29 mouse cellular contexts compared by ENCODE assay signal in the genomic region with DNA sequence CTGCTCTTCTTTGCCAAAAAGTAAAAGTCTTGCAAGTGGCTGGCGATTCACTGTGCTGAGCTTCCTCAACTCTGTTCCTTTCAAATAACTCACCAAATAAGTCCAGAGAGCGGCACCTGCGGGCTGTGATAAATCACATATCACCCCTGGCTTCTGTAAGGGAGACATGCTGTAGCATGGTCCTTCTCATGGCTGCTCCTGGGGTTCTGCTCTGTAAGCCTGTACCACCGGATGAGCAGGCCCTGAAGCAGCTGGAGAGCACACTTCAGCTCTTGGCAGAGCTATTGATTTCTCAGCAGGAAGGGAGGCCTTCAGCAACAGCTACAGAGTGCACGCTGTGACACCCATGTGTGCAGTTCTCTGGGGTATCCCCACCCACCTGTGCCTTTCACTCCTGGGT.
A peak's percentile ranks its signal among the peaks of the same experiment; 100 is the strongest.
DNase-seq lines count a peak whose midpoint lies in the region; ATAC-seq lines count a peak whose summit lies in the region.
"Had no signal": no experiment of that assay in that cellular context is flagged by ENCODE, and none has a peak within 500 bp of the region (broad histone marks: within the 10 kb centered on the region; RNA-seq: fewer than 3 reads in every experiment).

No protein-coding gene starts in this region.

- H3K4me3 ChIP-seq in embryonic facial prominence, embryonic 14.5 days (ENCODE audit: low read depth, low read length), result no peak overlapping the region
- no peak overlapping the region for H3K4me3 ChIP-seq in embryonic facial prominence, embryonic 10.5 days
- H3K4me3 ChIP-seq in intestine, embryonic 14.5 days (ENCODE audit: low read depth, low read length), result no peak overlapping the region
- no peak overlapping the region for H3K4me3 ChIP-seq in intestine, embryonic 15.5 days (replicated peaks)
- H3K4me3 ChIP-seq: heart, embryonic 13.5 days; hindbrain, embryonic 10.5 days; limb, embryonic 12.5 days; liver, embryonic 12.5 days; midbrain, embryonic 13.5 days; neural tube, embryonic 15.5 days had no signal

- no peak overlapping the region for H3K9ac ChIP-seq in embryonic facial prominence, embryonic 14.5 days (ENCODE audit: low read depth, low read length)
- H3K9ac ChIP-seq in intestine, embryonic 14.5 days (ENCODE audit: low read length), result no peak overlapping the region
- H3K9ac ChIP-seq in intestine, embryonic 15.5 days, result no peak overlapping the region
- H3K9ac ChIP-seq: heart, embryonic 13.5 days; limb, embryonic 12.5 days; liver, embryonic 12.5 days; liver, postnatal 0 days; midbrain, embryonic 13.5 days; neural tube, embryonic 15.5 days had no signal

- no peaks in the 10 kb centered on the region for H3K27me3 ChIP-seq in embryonic facial prominence, embryonic 14.5 days (replicated peaks; ENCODE audit: control insufficient read depth, insufficient read depth, low read length)
- no peaks in the 10 kb centered on the region for H3K27me3 ChIP-seq in embryonic facial prominence, embryonic 10.5 days (replicated peaks; ENCODE audit: low read depth, poor library complexity, severe bottlenecking)
- H3K27me3 ChIP-seq in intestine, embryonic 14.5 days (replicated peaks; ENCODE audit: control insufficient read depth, insufficient read depth, low read length), result no peaks in the 10 kb centered on the region
- H3K27me3 ChIP-seq in intestine, embryonic 15.5 days (replicated peaks), result no peaks in the 10 kb centered on the region
- H3K27me3 ChIP-seq: heart, embryonic 13.5 days; limb, embryonic 12.5 days; liver, embryonic 12.5 days; midbrain, embryonic 13.5 days; neural tube, embryonic 15.5 days had no signal

- peak; percentile 65; the same call in 1 of the 2 replicates for ATAC-seq in embryonic facial prominence, embryonic 14.5 days (ENCODE audit: low read depth)
- ATAC-seq in intestine, embryonic 14.5 days (replicated peaks; ENCODE audit: low FRiP score, low TSS enrichment, low read depth), result no peak
- no peak for ATAC-seq in intestine, embryonic 15.5 days
- ATAC-seq: forebrain, embryonic 14.5 days; hindbrain, embryonic 16.5 days; intestine, embryonic 16.5 days; liver, embryonic 12.5 days; liver, postnatal 0 days; midbrain, embryonic 13.5 days had no signal

- H3K36me3 ChIP-seq in embryonic facial prominence, embryonic 14.5 days (ENCODE audit: control insufficient read depth, insufficient read depth, low read length), result no peaks in the 10 kb centered on the region
- no peaks in the 10 kb centered on the region for H3K36me3 ChIP-seq in embryonic facial prominence, embryonic 10.5 days (replicated peaks)
- no peaks in the 10 kb centered on the region for H3K36me3 ChIP-seq in intestine, embryonic 14.5 days (ENCODE audit: control insufficient read depth, insufficient read depth, low read length)
- H3K36me3 ChIP-seq in intestine, embryonic 15.5 days, result no peaks in the 10 kb centered on the region
- H3K36me3 ChIP-seq: heart, embryonic 13.5 days; hindbrain, embryonic 10.5 days; limb, embryonic 12.5 days; liver, embryonic 12.5 days; midbrain, embryonic 13.5 days; neural tube, embryonic 15.5 days had no signal

- H3K4me1 ChIP-seq in embryonic facial prominence, embryonic 14.5 days (ENCODE audit: control insufficient read depth, insufficient read depth, low read length), result no peaks in the 10 kb centered on the region
- H3K4me1 ChIP-seq in embryonic facial prominence, embryonic 10.5 days, result no peaks in the 10 kb centered on the region
- H3K4me1 ChIP-seq in intestine, embryonic 14.5 days (replicated peaks; ENCODE audit: control insufficient read depth, insufficient read depth, low read length), result no peaks in the 10 kb centered on the region
- H3K4me1 ChIP-seq in intestine, embryonic 15.5 days (replicated peaks), result no peaks in the 10 kb centered on the region
- H3K4me1 ChIP-seq: heart, embryonic 13.5 days; hindbrain, embryonic 10.5 days; limb, embryonic 12.5 days; liver, embryonic 12.5 days; midbrain, embryonic 13.5 days had no signal

- no peak overlapping the region for H3K27ac ChIP-seq in embryonic facial prominence, embryonic 14.5 days (replicated peaks; ENCODE audit: low read depth, low read length)
- H3K27ac ChIP-seq in embryonic facial prominence, embryonic 10.5 days (replicated peaks), result no peak overlapping the region
- 0 out of 2 replicates have a peak overlapping the region, but pooled peaks have one; percentile 14 for H3K27ac ChIP-seq in intestine, embryonic 14.5 days (ENCODE audit: low read depth)
- no peak overlapping the region for H3K27ac ChIP-seq in intestine, embryonic 15.5 days
- H3K27ac ChIP-seq: heart, embryonic 13.5 days; hindbrain, embryonic 10.5 days; kidney, postnatal 0 days; limb, embryonic 12.5 days; liver, embryonic 12.5 days; macrophage; midbrain, embryonic 13.5 days; neural tube, embryonic 15.5 days had no signal

- peak; percentile 42 for DNase-seq in embryonic facial prominence, embryonic 14.5 days (ENCODE audit: low spot score)
- no peak for DNase-seq in embryonic facial prominence, embryonic 10.5 days (ENCODE audit: low spot score)
- no peak for DNase-seq in intestine, embryonic 14.5 days (ENCODE audit: low spot score)
- DNase-seq in A20 (ENCODE audit: low read depth, low spot score), result peak; percentile 53
- DNase-seq in gonadal fat pad, adult 2 months (ENCODE audit: low read depth), result peak; percentile 47
- DNase-seq in B cell, adult 2 months, result no peak
- no peak for DNase-seq in kidney, postnatal 4 days
- DNase-seq: adrenal gland, postnatal 14 days; cerebellum, adult 2 months; heart, adult 18-20 months; heart, postnatal 14 days; kidney, adult 8-10 months; liver, postnatal 0 days; lung, postnatal 10 days; right cerebral cortex, adult 18-20 months; thymus, adult 18-20 months; thymus, postnatal 25 days had no signal

- H3K4me2 ChIP-seq in embryonic facial prominence, embryonic 14.5 days (ENCODE audit: low read depth, low read length), result no peak overlapping the region
- no peak overlapping the region for H3K4me2 ChIP-seq in intestine, embryonic 14.5 days (ENCODE audit: low read length)
- no peak overlapping the region for H3K4me2 ChIP-seq in intestine, embryonic 15.5 days (replicated peaks)
- H3K4me2 ChIP-seq: heart, embryonic 13.5 days; limb, embryonic 12.5 days; liver, embryonic 12.5 days; midbrain, embryonic 13.5 days; neural tube, embryonic 15.5 days had no signal

- WGBS in embryonic facial prominence, embryonic 14.5 days, result 58% methylated on average over 5 of the region's 5 CpGs
- WGBS in embryonic facial prominence, embryonic 10.5 days, result 72% methylated on average over 5 of the region's 5 CpGs
- 35% methylated on average over 5 of the region's 5 CpGs for WGBS in intestine, embryonic 14.5 days
- WGBS in intestine, embryonic 15.5 days, result 39% methylated on average over 5 of the region's 5 CpGs

- H3K9me3 ChIP-seq in embryonic facial prominence, embryonic 14.5 days (ENCODE audit: control insufficient read depth, low read length), result no peaks in the 10 kb centered on the region
- no peaks in the 10 kb centered on the region for H3K9me3 ChIP-seq in embryonic facial prominence, embryonic 10.5 days
- H3K9me3 ChIP-seq in intestine, embryonic 14.5 days (ENCODE audit: control insufficient read depth, low read length), result no peaks in the 10 kb centered on the region
- H3K9me3 ChIP-seq in intestine, embryonic 15.5 days, result no peaks in the 10 kb centered on the region
- H3K9me3 ChIP-seq: heart, embryonic 13.5 days; hindbrain, embryonic 10.5 days; limb, embryonic 12.5 days; liver, embryonic 12.5 days; midbrain, embryonic 13.5 days; neural tube, embryonic 15.5 days had no signal

Comparison
In these comparisons a context has a peak if more than half of its experiments do, and no peak if none do; other contexts are left out.
1. DNase-seq: peak in embryonic facial prominence, embryonic 14.5 days (single experiment), A20 (single experiment) and gonadal fat pad, adult 2 months (single experiment); none in embryonic facial prominence, embryonic 10.5 days (single experiment), intestine, embryonic 14.5 days (single experiment), B cell, adult 2 months (0 of 2) and kidney, postnatal 4 days (0 of 2).